Comparison of ENCODE assay signal across 24 mouse cellular contexts in genomic region chr4:132805599-132806197, GRCm38 (mm10). TPM values are rescaled to one million over a fixed set of nuclear protein-coding genes. Genes with fewer than 3 reads are reported as not detected.
DNase-seq lines count a peak whose midpoint lies in the region; ATAC-seq lines count a peak whose summit lies in the region.
"Had no signal": no experiment of that assay in that cellular context is flagged by ENCODE, and none has a peak within 500 bp of the region (broad histone marks: within the 10 kb centered on the region; RNA-seq: fewer than 3 reads in every experiment).

No protein-coding gene starts in this region.

- no peaks in the 10 kb centered on the region for H3K36me3 ChIP-seq in liver, embryonic 15.5 days (replicated peaks)
- no peaks in the 10 kb centered on the region for H3K36me3 ChIP-seq in liver, embryonic 11.5 days (ENCODE audit: control insufficient read depth, insufficient read depth, low read length)
- H3K36me3 ChIP-seq: heart, embryonic 15.5 days; hindbrain, embryonic 10.5 days; limb, embryonic 15.5 days; neural tube, embryonic 15.5 days had no signal

- 0 out of 2 replicates have a peak, but pooled peaks cover 2% of the 10 kb centered on the region for H3K9me3 ChIP-seq in liver, embryonic 15.5 days (replicated peaks)
- H3K9me3 ChIP-seq in liver, embryonic 11.5 days (ENCODE audit: control insufficient read depth, low read length): no peaks in the 10 kb centered on the region
- H3K9me3 ChIP-seq: limb, embryonic 15.5 days; neural tube, embryonic 15.5 days had no signal

- H3K9ac ChIP-seq in liver, embryonic 15.5 days: no peak overlapping the region
- H3K9ac ChIP-seq in liver, embryonic 11.5 days (ENCODE audit: low read depth, low read length): no peak overlapping the region
- H3K9ac ChIP-seq: heart, embryonic 15.5 days; limb, embryonic 15.5 days; neural tube, embryonic 15.5 days had no signal

- no peak overlapping the region for H3K4me3 ChIP-seq in liver, embryonic 15.5 days (replicated peaks)
- H3K4me3 ChIP-seq in liver, embryonic 11.5 days (ENCODE audit: low read depth, low read length): no peak overlapping the region
- H3K4me3 ChIP-seq: heart, embryonic 15.5 days; hindbrain, embryonic 10.5 days; limb, embryonic 15.5 days; myocyte; neural tube, embryonic 15.5 days had no signal

- ATAC-seq in liver, embryonic 15.5 days (ENCODE audit: insufficient read depth): no peak
- no peak for ATAC-seq in liver, embryonic 11.5 days (replicated peaks; ENCODE audit: low FRiP score)
- 0 out of 2 replicates have a peak, but pooled peaks have one; percentile 19 for ATAC-seq in megakaryocyte progenitor cell, adult 5-6 weeks (replicated peaks; ENCODE audit: poor library complexity)
- ATAC-seq: CD4-positive, CD25-positive, alpha-beta regulatory T cell, adult 4 months; hindbrain, postnatal 0 days had no signal

- peaks cover 33% of the 10 kb centered on the region for H3K4me1 ChIP-seq in liver, embryonic 15.5 days (replicated peaks)
- peaks cover 3% of the 10 kb centered on the region for H3K4me1 ChIP-seq in liver, embryonic 11.5 days (replicated peaks; ENCODE audit: control insufficient read depth, insufficient read depth, low read length)
- H3K4me1 ChIP-seq: limb, embryonic 15.5 days; neural tube, embryonic 15.5 days had no signal

- no peak overlapping the region for H3K4me2 ChIP-seq in liver, embryonic 15.5 days
- no peak overlapping the region for H3K4me2 ChIP-seq in liver, embryonic 11.5 days
- H3K4me2 ChIP-seq: heart, embryonic 15.5 days; limb, embryonic 15.5 days; neural tube, embryonic 15.5 days had no signal

- DNase-seq in liver, embryonic 11.5 days (ENCODE audit: low spot score): no peak
- DNase-seq in A20 (ENCODE audit: low read depth, low spot score) (peak; percentile 35), MEL-GATA-1-ER (ENCODE audit: extremely low read depth, low read depth) (peak; percentile 97)
- DNase-seq in gastrocnemius, postnatal 25 days: no peak
- no peak for DNase-seq in left cerebral cortex, postnatal 36 days (ENCODE audit: low spot score in 2 of 2)
- DNase-seq: adrenal gland, postnatal 25 days; cerebellum, adult 8-10 months; gastrocnemius, postnatal 10 days; kidney, adult 18-20 months; kidney, postnatal 10 days; lung, adult 2 months; midbrain, embryonic 14.5 days; right cerebral cortex, postnatal 25 days; thymus, postnatal 14 days had no signal

- H3K27ac ChIP-seq in liver, embryonic 15.5 days (replicated peaks): 0 out of 2 replicates have a peak overlapping the region, but pooled peaks have one; percentile 9
- H3K27ac ChIP-seq in liver, embryonic 11.5 days (ENCODE audit: low read depth, low read length): no peak overlapping the region
- H3K27ac ChIP-seq: heart, embryonic 15.5 days; hindbrain, embryonic 10.5 days; hindbrain, postnatal 0 days; limb, embryonic 15.5 days; neural tube, embryonic 15.5 days; stomach, postnatal 0 days had no signal

- H3K27me3 ChIP-seq in liver, embryonic 15.5 days: no peaks in the 10 kb centered on the region
- no peaks in the 10 kb centered on the region for H3K27me3 ChIP-seq in liver, embryonic 11.5 days (replicated peaks; ENCODE audit: control insufficient read depth, insufficient read depth, low read length)
- H3K27me3 ChIP-seq: heart, embryonic 15.5 days; limb, embryonic 15.5 days; neural tube, embryonic 15.5 days had no signal

- intact Hi-C loops in left cerebral cortex, postnatal 36 days (cut with DNase I): no loop called here

- WGBS in liver, embryonic 15.5 days (ENCODE audit: insufficient replicate concordance): 74% methylated on average over 12 of the region's 12 CpGs
- WGBS in liver, embryonic 11.5 days: 83% methylated on average over 12 of the region's 12 CpGs

RNA-seq across cellular contexts. Expression of gene Themis2, which starts 9.5 kb away (rescaled TPM):
- polyA plus RNA-seq in liver, embryonic 15.5 days (2015; fragmentation: Nextera tagmentation; extraction: Ambion mirVana): 2.8 and 3.4 TPM in 2 replicates
- polyA plus RNA-seq in liver, embryonic 11.5 days (2014; fragmentation: Nextera tagmentation; extraction: Ambion mirVana): 2.7 and 3.3 TPM in 2 replicates
- total RNA-seq in megakaryocyte progenitor cell, adult 5-6 weeks (2015): 27.5 and 35.0 TPM in 2 replicates
- 18.9 and 23.6 TPM in 2 replicates for total RNA-seq in megakaryocyte progenitor cell, adult 5-6 weeks (2017)
- 1 to 10 TPM in 1 of 2 experiments, under 1 TPM in 1; 0.69 to 1.2 TPM for total RNA-seq in gastrocnemius, postnatal 25 days (2021)
- total RNA-seq in left cerebral cortex, postnatal 36 days (2021): 1 to 10 TPM in 1 of 2 experiments, under 1 TPM in 1; 0.89 to 1.3 TPM
- polyA plus RNA-seq: myocyte had no signal

RNA-seq across cellular contexts. Expression of gene Ppp1r8, which starts 37.3 kb away (rescaled TPM):
- 22.3 and 22.5 TPM in 2 replicates for polyA plus RNA-seq in liver, embryonic 15.5 days (2015; fragmentation: Nextera tagmentation; extraction: Ambion mirVana)
- polyA plus RNA-seq in liver, embryonic 11.5 days (2014; fragmentation: Nextera tagmentation; extraction: Ambion mirVana): 44.0 and 50.5 TPM in 2 replicates
- total RNA-seq in megakaryocyte progenitor cell, adult 5-6 weeks (2015): 36.1 and 42.9 TPM in 2 replicates
- total RNA-seq in megakaryocyte progenitor cell, adult 5-6 weeks (2017): 62.9 and 71.0 TPM in 2 replicates
- 10 to 100 TPM; 13.1 to 13.5 TPM for total RNA-seq in gastrocnemius, postnatal 25 days (2021)
- total RNA-seq in left cerebral cortex, postnatal 36 days (2021): 10 to 100 TPM; 42.7 to 45.9 TPM

RNA-seq across cellular contexts. Expression of gene Rpa2, which starts 37.6 kb away (rescaled TPM):
- 78.2 and 81.3 TPM in 2 replicates for polyA plus RNA-seq in liver, embryonic 15.5 days (2015; fragmentation: Nextera tagmentation; extraction: Ambion mirVana)
- 156 and 165 TPM in 2 replicates for polyA plus RNA-seq in liver, embryonic 11.5 days (2014; fragmentation: Nextera tagmentation; extraction: Ambion mirVana)
- total RNA-seq in megakaryocyte progenitor cell, adult 5-6 weeks (2015): 62.3 and 65.5 TPM in 2 replicates
- 56.2 and 68.4 TPM in 2 replicates for total RNA-seq in megakaryocyte progenitor cell, adult 5-6 weeks (2017)
- 10 to 100 TPM; 11.2 to 12.4 TPM for total RNA-seq in gastrocnemius, postnatal 25 days (2021)
- total RNA-seq in left cerebral cortex, postnatal 36 days (2021): 10 to 100 TPM; 13.3 to 14.9 TPM

RNA-seq across cellular contexts. Expression of gene Smpdl3b, which starts 48.6 kb away (rescaled TPM):
- polyA plus RNA-seq in liver, embryonic 15.5 days (2015; fragmentation: Nextera tagmentation; extraction: Ambion mirVana): 1.0 and 1.1 TPM in 2 replicates
- polyA plus RNA-seq in liver, embryonic 11.5 days (2014; fragmentation: Nextera tagmentation; extraction: Ambion mirVana): 2.9 and 3.2 TPM in 2 replicates
- 0.07 TPM in 1 of 2 replicates, not detected in the other for total RNA-seq in megakaryocyte progenitor cell, adult 5-6 weeks (2015)
- total RNA-seq in megakaryocyte progenitor cell, adult 5-6 weeks (2017): 0.33 TPM in 1 of 2 replicates, not detected in the other
- 1 to 10 TPM in 1 of 2 experiments, under 1 TPM in 1; 0.59 to 1.0 TPM for total RNA-seq in gastrocnemius, postnatal 25 days (2021)
- total RNA-seq in left cerebral cortex, postnatal 36 days (2021): 1 to 10 TPM; 2.5 to 5.0 TPM

Comparison
In these comparisons a context has a peak if more than half of its experiments do, and no peak if none do; other contexts are left out.
1. DNase-seq: peak in A20 (single experiment) and MEL-GATA-1-ER (single experiment); none in liver, embryonic 11.5 days (single experiment), gastrocnemius, postnatal 25 days (single experiment) and left cerebral cortex, postnatal 36 days (0 of 2).
2. RNA of gene Themis2, which starts 9.5 kb away (total RNA-seq): 18.9 to 35.0 TPM in megakaryocyte progenitor cell, adult 5-6 weeks; 0.89 to 1.3 TPM in left cerebral cortex, postnatal 36 days and 0.69 to 1.2 TPM in gastrocnemius, postnatal 25 days; every median in the first group is over 4 times any median in the second.